Mouse (Mus musculus) bone marrow, adult 2 months (tissue): Measurements from ENCODE around the gene Mospd2.

Source experiments
- CTCF ChIP-seq: fragments of 200-500 bp; IDR thresholded peaks from 2 replicates; pipeline ENCODE4 v1.5.1; 2011; ENCODE audit warnings: low read length, control low read depth; ENCODE audit not compliant: control insufficient read depth, insufficient read depth
- POLR2A ChIP-seq: fragments of 200-500 bp; IDR thresholded peaks from 2 replicates; pipeline ENCODE4 v1.6.1; 2011; ENCODE audit warnings: low read depth, mild to moderate bottlenecking, control low read depth, low read length, borderline replicate concordance; ENCODE audit not compliant: control insufficient read depth

- TF ChIP-seq CTCF, result no peak
- no peak for TF ChIP-seq POLR2A
Observed at GRCm38 (mm10) chrX:164912186-164912585, 68.0 kb downstream of the Mospd2 start.
